23 mouse cellular contexts compared by ENCODE assay signal in genomic region chr14:60275301-60276276, GRCm38 (mm10). TPM values are rescaled to one million over a fixed set of nuclear protein-coding genes. Genes with fewer than 3 reads are reported as not detected.
DNase-seq lines count a peak whose midpoint lies in the region; ATAC-seq lines count a peak whose summit lies in the region.
"Had no signal": no experiment of that assay in that cellular context is flagged by ENCODE, and none has a peak within 500 bp of the region (broad histone marks: within the 10 kb centered on the region; RNA-seq: fewer than 3 reads in every experiment).

No protein-coding gene starts in this region.

- H3K4me1 ChIP-seq in kidney, embryonic 14.5 days (ENCODE audit: control insufficient read depth, insufficient read depth, low read length) = no peaks in the 10 kb centered on the region
- no peaks in the 10 kb centered on the region for H3K4me1 ChIP-seq in intestine, embryonic 16.5 days (ENCODE audit: control insufficient read depth, insufficient read depth, low read length)
- peaks cover 5% of the 10 kb centered on the region; the same call in 1 of the 2 replicates for H3K4me1 ChIP-seq in stomach, embryonic 16.5 days (ENCODE audit: control insufficient read depth, insufficient read depth, low read length)
- H3K4me1 ChIP-seq: embryonic facial prominence, embryonic 12.5 days; hindbrain, embryonic 13.5 days; midbrain, embryonic 10.5 days; neural tube, embryonic 13.5 days had no signal

- no peak overlapping the region for H3K4me3 ChIP-seq in kidney, embryonic 14.5 days (ENCODE audit: low read length)
- H3K4me3 ChIP-seq in intestine, embryonic 16.5 days (ENCODE audit: low read length) = no peak overlapping the region
- H3K4me3 ChIP-seq in stomach, embryonic 16.5 days (replicated peaks; ENCODE audit: low read length) = no peak overlapping the region
- H3K4me3 ChIP-seq: embryonic facial prominence, embryonic 12.5 days; gastrocnemius, adult 2 months; hindbrain, embryonic 13.5 days; midbrain, embryonic 10.5 days; neural tube, embryonic 13.5 days had no signal

- no peak overlapping the region for H3K9ac ChIP-seq in kidney, embryonic 14.5 days (ENCODE audit: low read depth, low read length)
- H3K9ac ChIP-seq in intestine, embryonic 16.5 days (ENCODE audit: low read depth, low read length) = no peak overlapping the region
- no peak overlapping the region for H3K9ac ChIP-seq in stomach, embryonic 16.5 days (ENCODE audit: low read length)
- H3K9ac ChIP-seq: embryonic facial prominence, embryonic 12.5 days; hindbrain, embryonic 13.5 days; neural tube, embryonic 13.5 days had no signal

- 92% methylated on average over 7 of the region's 7 CpGs for WGBS in kidney, embryonic 14.5 days
- 73% methylated on average over 7 of the region's 7 CpGs for WGBS in intestine, embryonic 16.5 days
- 71% methylated on average over 7 of the region's 7 CpGs for WGBS in stomach, embryonic 16.5 days

- H3K27ac ChIP-seq in kidney, embryonic 14.5 days (ENCODE audit: low read depth, low read length) = no peak overlapping the region
- H3K27ac ChIP-seq in intestine, embryonic 16.5 days (ENCODE audit: low read length) = no peak overlapping the region
- peak overlapping the region; percentile 82 for H3K27ac ChIP-seq in stomach, embryonic 16.5 days (ENCODE audit: low read length)
- H3K27ac ChIP-seq: embryonic facial prominence, embryonic 12.5 days; gastrocnemius, adult 2 months; hindbrain, embryonic 13.5 days; midbrain, embryonic 10.5 days; neural tube, embryonic 13.5 days had no signal

- DNase-seq in kidney, adult 11 months = peak; percentile 31
- peak; percentile 22 for DNase-seq in kidney, postnatal 10 days
- no peak for DNase-seq in embryo, embryonic 9.5 days (ENCODE audit: extremely low spot score)
- no peak for DNase-seq in spleen, postnatal 36 days (ENCODE audit: low spot score in 2 of 2)
- DNase-seq: adrenal gland, adult 8-10 months; cerebellum, adult 11-12 months; cerebellum, postnatal 36 days; gastrocnemius, adult 2 months; heart, adult 18-20 months; lung, adult 18-20 months; lung, postnatal 4 days; spleen, adult 18-20 months; thymus, postnatal 36 days had no signal

- ATAC-seq in kidney, embryonic 14.5 days (ENCODE audit: low FRiP score, low TSS enrichment) = no peak
- ATAC-seq in intestine, embryonic 16.5 days = peak; percentile 81
- peak; percentile 90 for ATAC-seq in stomach, embryonic 16.5 days (ENCODE audit: insufficient read depth, low FRiP score)
- ATAC-seq: forebrain, embryonic 16.5 days had no signal

- H3K36me3 ChIP-seq in kidney, embryonic 14.5 days (ENCODE audit: control insufficient read depth, insufficient read depth, low read length) = 0 out of 2 replicates have a peak, but pooled peaks cover 3% of the 10 kb centered on the region
- H3K36me3 ChIP-seq in intestine, embryonic 16.5 days (ENCODE audit: control insufficient read depth, insufficient read depth, low read length) = no peaks in the 10 kb centered on the region
- no peaks in the 10 kb centered on the region for H3K36me3 ChIP-seq in stomach, embryonic 16.5 days (ENCODE audit: control insufficient read depth, insufficient read depth, low read length)
- H3K36me3 ChIP-seq: embryonic facial prominence, embryonic 12.5 days; midbrain, embryonic 10.5 days had no signal

- no peak overlapping the region for H3K4me2 ChIP-seq in kidney, embryonic 14.5 days (replicated peaks; ENCODE audit: low read depth, low read length)
- H3K4me2 ChIP-seq in intestine, embryonic 16.5 days (ENCODE audit: low read depth, low read length) = no peak overlapping the region
- no peak overlapping the region for H3K4me2 ChIP-seq in stomach, embryonic 16.5 days (ENCODE audit: low read depth, low read length)
- H3K4me2 ChIP-seq: embryonic facial prominence, embryonic 12.5 days; hindbrain, embryonic 13.5 days; neural tube, embryonic 13.5 days had no signal

- H3K9me3 ChIP-seq in kidney, embryonic 14.5 days (ENCODE audit: control insufficient read depth, low read length) = no peaks in the 10 kb centered on the region
- no peaks in the 10 kb centered on the region for H3K9me3 ChIP-seq in intestine, embryonic 16.5 days (ENCODE audit: control insufficient read depth, low read length)
- H3K9me3 ChIP-seq in stomach, embryonic 16.5 days (replicated peaks; ENCODE audit: control insufficient read depth, low read length) = no peaks in the 10 kb centered on the region
- H3K9me3 ChIP-seq: embryonic facial prominence, embryonic 12.5 days; hindbrain, embryonic 13.5 days; midbrain, embryonic 10.5 days; neural tube, embryonic 13.5 days had no signal

- H3K27me3 ChIP-seq in kidney, embryonic 14.5 days (ENCODE audit: control insufficient read depth, insufficient read depth, low read length) = no peaks in the 10 kb centered on the region
- no peaks in the 10 kb centered on the region for H3K27me3 ChIP-seq in intestine, embryonic 16.5 days (replicated peaks; ENCODE audit: control insufficient read depth, insufficient read depth, low read length)
- H3K27me3 ChIP-seq in stomach, embryonic 16.5 days (ENCODE audit: control insufficient read depth, insufficient read depth, low read length) = no peaks in the 10 kb centered on the region
- H3K27me3 ChIP-seq: embryonic facial prominence, embryonic 12.5 days; hindbrain, embryonic 13.5 days; neural tube, embryonic 13.5 days had no signal

RNA-seq across cellular contexts. Expression of gene Mtmr6, which starts 10.6 kb away (rescaled TPM):
- 13.7 and 26.0 TPM in 2 replicates for polyA plus RNA-seq in kidney, embryonic 14.5 days (2014; fragmentation: Nextera tagmentation; extraction: Ambion mirVana)
- 25.0 and 25.3 TPM in 2 replicates for polyA plus RNA-seq in intestine, embryonic 16.5 days (2015; fragmentation: Nextera tagmentation; extraction: Ambion mirVana)
- polyA plus RNA-seq in stomach, embryonic 16.5 days (2015; fragmentation: Nextera tagmentation; extraction: Ambion mirVana) = 40.9 and 46.5 TPM in 2 replicates

RNA-seq across cellular contexts. Expression of gene Gm49336, which starts 24.3 kb away (rescaled TPM):
- 36.6 and 63.1 TPM in 2 replicates for polyA plus RNA-seq in kidney, embryonic 14.5 days (2014; fragmentation: Nextera tagmentation; extraction: Ambion mirVana)
- 38.9 and 39.1 TPM in 2 replicates for polyA plus RNA-seq in intestine, embryonic 16.5 days (2015; fragmentation: Nextera tagmentation; extraction: Ambion mirVana)
- 49.1 and 50.5 TPM in 2 replicates for polyA plus RNA-seq in stomach, embryonic 16.5 days (2015; fragmentation: Nextera tagmentation; extraction: Ambion mirVana)

RNA-seq across cellular contexts. Expression of gene Nupl1, which starts 24.4 kb away (rescaled TPM):
- polyA plus RNA-seq in kidney, embryonic 14.5 days (2014; fragmentation: Nextera tagmentation; extraction: Ambion mirVana) = not detected in 2 replicates
- 0.09 and 0.11 TPM in 2 replicates for polyA plus RNA-seq in intestine, embryonic 16.5 days (2015; fragmentation: Nextera tagmentation; extraction: Ambion mirVana)
- polyA plus RNA-seq in stomach, embryonic 16.5 days (2015; fragmentation: Nextera tagmentation; extraction: Ambion mirVana) = 0.08 and 0.10 TPM in 2 replicates
- polyA plus RNA-seq: embryonic facial prominence, embryonic 12.5 days; heart, embryonic 16.5 days; limb, embryonic 11.5 days; midbrain, embryonic 10.5 days; neural tube, embryonic 13.5 days had no signal

Comparison
In these comparisons a context has a peak if more than half of its experiments do, and no peak if none do; other contexts are left out.
1. DNase-seq: peak in kidney, adult 11 months (single experiment) and kidney, postnatal 10 days (single experiment); none in embryo, embryonic 9.5 days (single experiment) and spleen, postnatal 36 days (0 of 2).